Mouse (Mus musculus) myocyte (in vitro differentiated cells): ENCODE measurements around the gene Preb.

Experiments
- CEBPB ChIP-seq: IDR thresholded peaks from 2 replicates; pipeline ENCODE4 v1.6.1; 2011; ENCODE audit warnings: mild to moderate bottlenecking, moderate library complexity; ENCODE audit not compliant: poor library complexity, insufficient read depth, severe bottlenecking
- E2F4 ChIP-seq: IDR thresholded peaks from one replicate; pipeline ENCODE4 v1.6.1; 2011; ENCODE audit warnings: mild to moderate bottlenecking, control low read depth, moderate library complexity; ENCODE audit not compliant: insufficient read depth
- MAX ChIP-seq: IDR thresholded peaks from one replicate; pipeline ENCODE4 v1.6.1; 2011; ENCODE audit warnings: low read depth, mild to moderate bottlenecking, control low read depth
- MYOD1 ChIP-seq, 3 experiments: IDR thresholded peaks; one replicate each; pipeline ENCODE4 v1.6.1; 2011; ENCODE audit warnings: control low read depth in 2 of 3, low read depth in 2 of 3, mild to moderate bottlenecking in 2 of 3, moderate library complexity in 1 of 3; ENCODE audit not compliant: insufficient read length in 2 of 3, control insufficient read depth in 1 of 3
- MYOG ChIP-seq, 3 experiments: IDR thresholded peaks; one replicate each; pipeline ENCODE4 v1.6.1; 2011; ENCODE audit warnings: control low read depth in 2 of 3, low read depth in 2 of 3, mild to moderate bottlenecking in 2 of 3; ENCODE audit not compliant: insufficient read length in 2 of 3, control insufficient read depth in 1 of 3, insufficient read depth in 1 of 3
- POLR2A ChIP-seq: IDR thresholded peaks from one replicate; pipeline ENCODE4 v1.6.1; 2011; ENCODE audit warnings: low read depth, mild to moderate bottlenecking, control low read depth, moderate library complexity; ENCODE audit not compliant: insufficient read length
- POLR2AphosphoS2 ChIP-seq: IDR thresholded peaks from one replicate; pipeline ENCODE4 v1.6.1; 2011; ENCODE audit warnings: low read depth, control low read depth; ENCODE audit not compliant: insufficient read length
- SRF ChIP-seq: IDR thresholded peaks from one replicate; pipeline ENCODE4 v1.6.1; 2011; ENCODE audit warnings: low read depth; ENCODE audit not compliant: control insufficient read depth, insufficient read length
- TCF12 ChIP-seq: IDR thresholded peaks from one replicate; pipeline ENCODE4 v1.6.1; 2011; ENCODE audit warnings: mild to moderate bottlenecking, control low read depth; ENCODE audit not compliant: poor library complexity, insufficient read depth, severe bottlenecking
- TCF3 ChIP-seq: IDR thresholded peaks from one replicate; pipeline ENCODE4 v1.6.1; 2011; ENCODE audit warnings: low read depth, control low read depth; ENCODE audit not compliant: insufficient read length
- USF1 ChIP-seq: IDR thresholded peaks from one replicate; pipeline ENCODE4 v1.6.1; 2011; ENCODE audit warnings: low read depth, mild to moderate bottlenecking, control low read depth, moderate library complexity

- TF ChIP-seq MYOG (IDR thresholded peaks at IDR 0.05; ENCODE audit: control insufficient read depth in 1 of 3, insufficient read depth in 1 of 3, insufficient read length in 2 of 3, low read depth in 2 of 3) (no peak), MYOD1 (IDR thresholded peaks at IDR 0.05; ENCODE audit: control insufficient read depth in 1 of 3, insufficient read length in 2 of 3, low read depth in 2 of 3) (peak in 1 of 3 experiments; percentile 5), USF1 (no peak), POLR2A (no peak), E2F4 (no peak), CEBPB (no peak), POLR2AphosphoS2 (no peak), TCF3 (no peak), TCF12 (no peak), MAX (no peak), SRF (no peak)
Observed at GRCm38 (mm10) chr5:30912156-30912555, 48.0 kb downstream of the Preb start.
